Mouse (Mus musculus): ENCODE data around the gene Farsb. TPM values are rescaled to one million over a fixed set of nuclear protein-coding genes. Genes with fewer than 3 reads are reported as not detected.

The Farsb gene
- total and polyA plus RNA-seq, 3 experiments: 114 to 205 (median 180) TPM

DNA sequence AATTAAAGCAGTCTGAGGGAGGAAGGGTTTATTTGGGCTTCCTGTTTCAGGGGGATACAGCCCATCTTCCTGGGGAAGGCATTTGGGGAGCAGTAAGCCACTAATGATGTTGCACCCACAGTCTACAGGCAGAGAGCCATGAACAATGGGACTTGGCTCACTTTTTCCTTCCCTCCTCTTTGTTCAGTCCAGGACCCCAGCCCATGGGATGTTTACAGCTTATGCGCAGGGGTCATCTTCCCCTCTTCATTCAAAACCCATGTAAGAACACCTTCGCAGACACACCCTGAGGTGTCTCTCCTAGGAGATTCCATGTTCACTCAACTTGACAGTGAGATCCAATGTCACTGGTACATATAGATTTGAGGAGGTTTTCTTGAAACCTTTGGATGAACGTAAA, 39.7 kb upstream of the Farsb start:
- H3K4me2 ChIP-seq (ENCODE audit: insufficient read depth, low read depth, poor library complexity, severe bottlenecking): no peak overlapping the region
- H3K27me3 ChIP-seq (replicated peaks): no peaks in the 10 kb centered on the region
- in situ Hi-C loops (cut with MboI; ENCODE audit: low pct_ligation_motif_present, low pct_unique_long_range_greater_than_20kb, low sequenced_read_pairs): loop anchor here (25.0 kb wide), 1 partner anchor 1109 kb away; no protein-coding TSS in a partner anchor
- TF ChIP-seq CHD2 (IDR thresholded peaks at IDR 0.05; ENCODE audit: low read length): no peak
- TF ChIP-seq MYC (IDR thresholded peaks at IDR 0.05; ENCODE audit: low read depth, low read length): no peak
- no peak for TF ChIP-seq TBP (conservative IDR thresholded peaks at IDR 0.05; ENCODE audit: low read depth, low read length)
- TF ChIP-seq UBTF (IDR thresholded peaks at IDR 0.05; ENCODE audit: low read depth, low read length): no peak
- TF ChIP-seq MXI1 (IDR thresholded peaks at IDR 0.05; ENCODE audit: low read depth, low read length): no peak
- TF ChIP-seq ZC3H11A (IDR thresholded peaks at IDR 0.05; ENCODE audit: low read depth, low read length): no peak
- no peak for TF ChIP-seq PAX5 (IDR thresholded peaks at IDR 0.05; ENCODE audit: low read length)
- no peak for TF ChIP-seq USF1 (IDR thresholded peaks at IDR 0.05; ENCODE audit: low read depth, low read length)
- TF ChIP-seq BHLHE40 (IDR thresholded peaks at IDR 0.05; ENCODE audit: low read depth, low read length): no peak
- no peak for TF ChIP-seq ELF1 (IDR thresholded peaks at IDR 0.05; ENCODE audit: low read depth, low read length)
- TF ChIP-seq RAD21 (IDR thresholded peaks at IDR 0.05; ENCODE audit: low read depth, low read length): no peak
- no peak for TF ChIP-seq JUND (conservative IDR thresholded peaks at IDR 0.05; ENCODE audit: low read depth, low read length)
- no peak for TF ChIP-seq ZNF384 (IDR thresholded peaks at IDR 0.05; ENCODE audit: low read depth, low read length)
- DNase-seq (ENCODE audit: extremely low read depth): no peak
- H3K27ac ChIP-seq (ENCODE audit: insufficient read depth, low read depth): no peak overlapping the region
- no peak overlapping the region for H3K9ac ChIP-seq (ENCODE audit: insufficient read depth, low read depth)
- H3K36me3 ChIP-seq (replicated peaks in 1 of 2; ENCODE audit: control insufficient read depth in 1 of 2, insufficient read depth in 1 of 2, low read length in 1 of 2): no peaks in the 10 kb centered on the region
- no peak overlapping the region for H3K4me3 ChIP-seq (replicated peaks in 1 of 3; ENCODE audit: low read depth in 2 of 3, low read length in 2 of 3, poor library complexity in 1 of 3)
- H3K9me3 ChIP-seq (replicated peaks; ENCODE audit: low read length): no peaks in the 10 kb centered on the region
- dilution Hi-C loops (cut with MboI; ENCODE audit: extremely low pct_ligation_motif_present, extremely low pct_unique_long_range_greater_than_20kb, low sequenced_read_pairs): no loop called here
- H3K79me2 ChIP-seq (replicated peaks; ENCODE audit: control insufficient read depth, extremely low read depth, insufficient read depth, poor library complexity, severe bottlenecking): no peaks in the 10 kb centered on the region
- H3K4me1 ChIP-seq (ENCODE audit: control insufficient read depth in 1 of 2, insufficient read depth in 2 of 2): no peaks in the 10 kb centered on the region

DNA sequence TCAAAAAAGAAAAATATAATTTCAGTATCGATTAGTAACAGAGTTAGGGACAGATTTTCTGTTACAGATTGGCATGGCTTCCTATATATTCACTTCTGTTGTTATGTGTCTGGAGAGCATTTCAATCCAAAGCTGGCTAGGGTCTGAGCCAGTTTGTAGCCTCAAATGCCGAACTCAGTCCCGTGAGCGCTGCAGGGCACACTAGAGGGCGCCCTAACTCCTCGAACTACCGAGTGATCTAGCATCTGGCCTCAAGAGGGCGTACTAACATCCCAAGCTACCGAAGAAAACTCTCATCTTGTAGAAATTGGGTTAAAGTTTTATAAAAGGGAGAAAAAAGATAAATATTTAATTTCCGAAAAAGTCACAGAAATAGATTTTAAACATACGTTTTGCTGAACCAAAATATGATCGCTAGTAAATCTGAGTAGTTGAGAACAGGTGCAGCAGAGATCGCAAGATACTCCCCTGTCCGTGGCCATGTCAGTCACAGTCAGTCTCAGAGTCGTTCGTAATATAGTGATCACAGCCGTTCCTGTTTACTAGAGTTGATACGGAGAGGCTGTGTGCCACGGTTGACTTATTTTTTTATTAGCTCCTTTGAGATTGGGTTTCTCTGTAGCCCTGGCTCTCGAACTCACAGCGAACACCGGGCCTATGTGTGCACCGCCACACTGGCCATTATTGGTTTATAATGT, 36.6 kb upstream of the Farsb start:
- Histone ChIP-seq H3K9me3 (replicated peaks; ENCODE audit: low read length) (no peaks in the 10 kb centered on the region), H3K4me2 (ENCODE audit: insufficient read depth, low read depth, poor library complexity, severe bottlenecking) (no peak overlapping the region), H3K4me3 (replicated peaks in 1 of 3; ENCODE audit: low read depth in 2 of 3, low read length in 2 of 3, poor library complexity in 1 of 3) (no peak overlapping the region), H3K36me3 (replicated peaks in 1 of 2; ENCODE audit: control insufficient read depth in 1 of 2, insufficient read depth in 1 of 2, low read length in 1 of 2) (no peaks in the 10 kb centered on the region), H3K27me3 (replicated peaks) (no peaks in the 10 kb centered on the region), H3K4me1 (ENCODE audit: control insufficient read depth in 1 of 2, insufficient read depth in 2 of 2) (no peaks in the 10 kb centered on the region), H3K79me2 (replicated peaks; ENCODE audit: control insufficient read depth, extremely low read depth, insufficient read depth, poor library complexity, severe bottlenecking) (no peaks in the 10 kb centered on the region), H3K27ac (ENCODE audit: insufficient read depth, low read depth) (no peak overlapping the region), H3K9ac (ENCODE audit: insufficient read depth, low read depth) (no peak overlapping the region)
- peak; percentile 67 for DNase-seq (ENCODE audit: extremely low read depth)
- in situ Hi-C loops (cut with MboI; ENCODE audit: low pct_ligation_motif_present, low pct_unique_long_range_greater_than_20kb, low sequenced_read_pairs): loop anchor here (25.0 kb wide), 1 partner anchor 1112 kb away; no protein-coding TSS in a partner anchor
- dilution Hi-C loops (cut with MboI; ENCODE audit: extremely low pct_ligation_motif_present, extremely low pct_unique_long_range_greater_than_20kb, low sequenced_read_pairs): no loop called here
- TF ChIP-seq MAX (IDR thresholded peaks at IDR 0.05; ENCODE audit: low read length): no peak
- no peak for TF ChIP-seq ZNF384 (IDR thresholded peaks at IDR 0.05; ENCODE audit: low read depth, low read length)
- no peak for TF ChIP-seq GABPA (IDR thresholded peaks at IDR 0.05; ENCODE audit: insufficient replicate concordance, low read depth, low read length)
- no peak for TF ChIP-seq E2F4 (IDR thresholded peaks at IDR 0.05; ENCODE audit: insufficient replicate concordance, low read depth, low read length)
- TF ChIP-seq RCOR1 (conservative IDR thresholded peaks at IDR 0.05; ENCODE audit: low read depth, low read length): no peak
- TF ChIP-seq USF2 (conservative IDR thresholded peaks at IDR 0.05; ENCODE audit: low read depth, low read length): no peak
- TF ChIP-seq MAZ (IDR thresholded peaks at IDR 0.05; ENCODE audit: low read depth, low read length): no peak
- no peak for TF ChIP-seq CHD2 (IDR thresholded peaks at IDR 0.05; ENCODE audit: low read length)
- TF ChIP-seq EP300 (IDR thresholded peaks at IDR 0.05; ENCODE audit: low read length): no peak
- no peak for TF ChIP-seq UBTF (IDR thresholded peaks at IDR 0.05; ENCODE audit: low read depth, low read length)
- no peak for TF ChIP-seq MAFK (IDR thresholded peaks at IDR 0.05; ENCODE audit: insufficient replicate concordance, low read length)
- no peak for TF ChIP-seq TCF12 (IDR thresholded peaks at IDR 0.05; ENCODE audit: low read depth, low read length)
- no peak for TF ChIP-seq KAT2A (IDR thresholded peaks at IDR 0.05; ENCODE audit: insufficient replicate concordance, low read length)
- no peak for TF ChIP-seq SIN3A (IDR thresholded peaks at IDR 0.05; ENCODE audit: low read length)
- peak; percentile 73 for TF ChIP-seq RAD21 (IDR thresholded peaks at IDR 0.05; ENCODE audit: low read depth, low read length)
- no peak for TF ChIP-seq ELF1 (IDR thresholded peaks at IDR 0.05; ENCODE audit: low read depth, low read length)
- no peak for TF ChIP-seq MXI1 (IDR thresholded peaks at IDR 0.05; ENCODE audit: low read depth, low read length)
- peak; percentile 86 for TF ChIP-seq BHLHE40 (IDR thresholded peaks at IDR 0.05; ENCODE audit: low read depth, low read length)
- TF ChIP-seq POLR2AphosphoS2 (IDR thresholded peaks at IDR 0.05; ENCODE audit: low read depth, low read length): no peak
- no peak for TF ChIP-seq ETS1 (conservative IDR thresholded peaks at IDR 0.05; ENCODE audit: low read depth, low read length)
- no peak; the same call in 1 of the 2 replicates for TF ChIP-seq IRF4 (IDR thresholded peaks at IDR 0.05; ENCODE audit: low read depth, low read length)
- TF ChIP-seq JUN (IDR thresholded peaks at IDR 0.05; ENCODE audit: insufficient read depth, low read depth, low read length): no peak
- TF ChIP-seq PAX5 (IDR thresholded peaks at IDR 0.05; ENCODE audit: low read length): no peak
- no peak for TF ChIP-seq ZMIZ1 (IDR thresholded peaks at IDR 0.05; ENCODE audit: low read depth, low read length)
- TF ChIP-seq JUND (conservative IDR thresholded peaks at IDR 0.05; ENCODE audit: low read depth, low read length): no peak; the same call in 1 of the 2 replicates
- no peak for TF ChIP-seq MYC (IDR thresholded peaks at IDR 0.05; ENCODE audit: low read depth, low read length)
- no peak for TF ChIP-seq TBP (conservative IDR thresholded peaks at IDR 0.05; ENCODE audit: low read depth, low read length)
- TF ChIP-seq USF1 (IDR thresholded peaks at IDR 0.05; ENCODE audit: low read depth, low read length): no peak
